Mouse (Mus musculus) T-cell, adult 66 days (primary cell): ENCODE measurements around the gene Pdgfra. TPM values are rescaled to one million over a fixed set of nuclear protein-coding genes. Genes with fewer than 3 reads are reported as not detected.

Source experiments
- total RNA-seq, 2 experiments: library from RNA; stranded (reverse); gene quantifications; 3 replicates in 1 of 2; 4 replicates in 1 of 2; pipeline ENCODE4 v1.2.4; 2023

Gene Pdgfra
- total RNA-seq = not detected

GRCm38 (mm10) chr5:75152021-75152425 lies at the start of gene Pdgfra:
Gene Pdgfra, plus strand, starts transcription at chr5:75152292.

Other genes with a start within 250 kb of the Pdgfra start
- 10 to 100 TPM; 55.9 to 65.0 TPM for gene Chic2, start 107.5 kb upstream of the Pdgfra start, total RNA-seq
- gene Gsx2, start 76.7 kb upstream of the Pdgfra start, total RNA-seq = not detected